Comparison of ENCODE assay signal across 8 mouse cellular contexts in the genomic region with DNA sequence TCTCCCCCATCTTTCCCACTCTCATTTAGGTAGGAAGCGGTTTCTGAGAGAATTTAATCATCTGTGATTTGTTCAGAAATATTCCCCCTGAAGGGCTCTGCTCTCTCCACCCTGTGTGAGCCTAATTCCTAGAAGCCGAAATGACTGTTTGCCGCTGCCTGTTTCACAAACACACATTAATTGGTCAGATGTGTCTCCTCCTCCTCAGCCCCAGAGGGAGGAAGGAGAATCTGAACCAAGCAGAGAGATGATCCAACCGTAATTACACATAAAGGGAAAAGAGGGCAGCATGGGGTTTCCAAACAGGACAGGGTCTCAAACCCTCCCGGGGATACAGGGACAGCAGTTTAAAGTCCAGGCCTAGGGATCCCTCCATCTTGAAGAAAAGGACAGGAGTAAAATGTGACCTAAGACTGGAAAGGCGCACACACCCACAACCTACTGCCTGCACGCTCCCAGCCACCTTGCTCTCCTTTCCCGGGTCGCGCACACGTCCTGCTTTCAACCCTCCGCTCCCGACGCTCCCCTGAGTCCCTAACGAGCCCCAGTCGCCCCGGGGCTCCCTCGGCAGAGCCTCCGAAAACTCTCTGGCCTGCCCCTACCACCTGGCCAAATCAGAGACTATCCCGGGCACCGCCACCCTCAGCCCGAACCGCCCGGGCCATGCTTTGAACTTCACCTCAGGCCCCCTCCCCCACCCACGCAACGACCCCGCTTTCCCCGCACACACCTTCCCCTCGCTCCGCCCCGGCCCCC. TPM values are rescaled to one million over a fixed set of nuclear protein-coding genes. Genes with fewer than 3 reads are reported as not detected.
DNase-seq lines count a peak whose midpoint lies in the region; ATAC-seq and TF ChIP-seq lines count a peak whose summit lies in the region.

No protein-coding gene starts in this region.

- H3K4me2 ChIP-seq in CH12.LX (ENCODE audit: insufficient read depth, low read depth, poor library complexity, severe bottlenecking), result peak overlapping the region; percentile 90
- H3K4me2 ChIP-seq in embryonic facial prominence, embryonic 13.5 days, result peak overlapping the region; percentile 77
- peak overlapping the region; percentile 63 for H3K4me2 ChIP-seq in heart, embryonic 11.5 days
- peak overlapping the region; percentile 61 for H3K4me2 ChIP-seq in kidney, embryonic 14.5 days (replicated peaks; ENCODE audit: low read depth, low read length)
- H3K4me2 ChIP-seq in liver, embryonic 14.5 days (ENCODE audit: low read depth), result peak overlapping the region; percentile 90
- peak overlapping the region; percentile 66 for H3K4me2 ChIP-seq in stomach, postnatal 0 days (replicated peaks; ENCODE audit: low read depth)

- peak; percentile 40; the same call in 1 of the 2 replicates for ATAC-seq in embryonic facial prominence, embryonic 13.5 days (ENCODE audit: insufficient number of reproducible peaks, insufficient read depth, low FRiP score, low TSS enrichment, low read depth)
- peak; percentile 26; the same call in 1 of the 2 replicates for ATAC-seq in heart, embryonic 11.5 days (replicated peaks; ENCODE audit: insufficient number of reproducible peaks, low FRiP score, low TSS enrichment)
- ATAC-seq in kidney, embryonic 14.5 days (ENCODE audit: low FRiP score, low TSS enrichment), result peak; percentile 63
- peak; percentile 38 for ATAC-seq in liver, embryonic 14.5 days (ENCODE audit: insufficient read depth)
- ATAC-seq in stomach, postnatal 0 days (ENCODE audit: low FRiP score, low TSS enrichment), result peak; percentile 34

- no peaks in the 10 kb centered on the region for H3K9me3 ChIP-seq in CH12.LX (replicated peaks; ENCODE audit: low read length)
- no peaks in the 10 kb centered on the region for H3K9me3 ChIP-seq in embryonic facial prominence, embryonic 13.5 days
- no peaks in the 10 kb centered on the region for H3K9me3 ChIP-seq in heart, embryonic 11.5 days (replicated peaks; ENCODE audit: control insufficient read depth, low read length)
- no peaks in the 10 kb centered on the region for H3K9me3 ChIP-seq in kidney, embryonic 14.5 days (ENCODE audit: control insufficient read depth, low read length)
- no peaks in the 10 kb centered on the region for H3K9me3 ChIP-seq in liver, embryonic 14.5 days (ENCODE audit: control insufficient read depth, low read length)
- no peaks in the 10 kb centered on the region for H3K9me3 ChIP-seq in stomach, postnatal 0 days (ENCODE audit: control insufficient read depth, low read length)

- in situ Hi-C loops in CH12.LX (cut with MboI; ENCODE audit: low pct_ligation_motif_present, low pct_unique_long_range_greater_than_20kb, low sequenced_read_pairs), result loop anchor here (5.0 kb wide), 1 partner anchor 154 kb away; no protein-coding TSS in a partner anchor

- no peak for TF ChIP-seq POLR2A in CH12.LX (IDR thresholded peaks at IDR 0.05; ENCODE audit: low read depth, low read length)

- TF ChIP-seq RAD21 in CH12.LX (IDR thresholded peaks at IDR 0.05; ENCODE audit: low read depth, low read length), result no peak

- peaks cover 18% of the 10 kb centered on the region for H3K79me2 ChIP-seq in CH12.LX (replicated peaks; ENCODE audit: control insufficient read depth, extremely low read depth, insufficient read depth, poor library complexity, severe bottlenecking)

- H3K27me3 ChIP-seq in CH12.LX (replicated peaks), result no peaks in the 10 kb centered on the region
- no peaks in the 10 kb centered on the region for H3K27me3 ChIP-seq in embryonic facial prominence, embryonic 13.5 days
- no peaks in the 10 kb centered on the region for H3K27me3 ChIP-seq in heart, embryonic 11.5 days (ENCODE audit: control insufficient read depth, insufficient read depth, low read length)
- no peaks in the 10 kb centered on the region for H3K27me3 ChIP-seq in kidney, embryonic 14.5 days (ENCODE audit: control insufficient read depth, insufficient read depth, low read length)
- H3K27me3 ChIP-seq in liver, embryonic 14.5 days (ENCODE audit: control insufficient read depth, insufficient read depth, low read length), result no peaks in the 10 kb centered on the region
- no peaks in the 10 kb centered on the region for H3K27me3 ChIP-seq in stomach, postnatal 0 days (ENCODE audit: control insufficient read depth, insufficient read depth, low read length)

- peaks cover 9 to 62% of the 10 kb centered on the region in 2 experiments for H3K4me1 ChIP-seq in CH12.LX (ENCODE audit: control insufficient read depth in 1 of 2, insufficient read depth in 2 of 2)
- peaks cover 35% of the 10 kb centered on the region for H3K4me1 ChIP-seq in embryonic facial prominence, embryonic 13.5 days
- peaks cover 38% of the 10 kb centered on the region for H3K4me1 ChIP-seq in heart, embryonic 11.5 days (ENCODE audit: control insufficient read depth, insufficient read depth, low read length)
- H3K4me1 ChIP-seq in kidney, embryonic 14.5 days (ENCODE audit: control insufficient read depth, insufficient read depth, low read length), result peaks cover 12% of the 10 kb centered on the region
- H3K4me1 ChIP-seq in liver, embryonic 14.5 days (replicated peaks; ENCODE audit: control insufficient read depth in 2 of 2, insufficient read depth in 2 of 2, low read length in 1 of 2), result peaks cover 43% of the 10 kb centered on the region in 2 experiments
- H3K4me1 ChIP-seq in stomach, postnatal 0 days (replicated peaks; ENCODE audit: control insufficient read depth, insufficient read depth), result peaks cover 8% of the 10 kb centered on the region; the same call in 1 of the 2 replicates

- no peak for TF ChIP-seq CTCF in CH12.LX (conservative IDR thresholded peaks at IDR 0.05 in 1 of 2, IDR thresholded peaks at IDR 0.05 in 1 of 2; ENCODE audit: low read depth in 2 of 2, low read length in 2 of 2)
- no peak for TF ChIP-seq CTCF in liver, embryonic 14.5 days (IDR thresholded peaks at IDR 0.05; ENCODE audit: low read depth)
- TF ChIP-seq CTCF in stomach, postnatal 0 days (IDR thresholded peaks at IDR 0.05; ENCODE audit: low read depth), result peak; percentile 42

- dilution Hi-C loops in CH12.LX (cut with MboI; ENCODE audit: extremely low pct_ligation_motif_present, extremely low pct_unique_long_range_greater_than_20kb, low sequenced_read_pairs), result no loop called here

- H3K4me3 ChIP-seq in CH12.LX (replicated peaks in 1 of 3; ENCODE audit: low read depth in 2 of 3, low read length in 2 of 3, poor library complexity in 1 of 3), result peak overlapping the region; percentile 65 to 84 (median 84)
- peak overlapping the region; percentile 86 for H3K4me3 ChIP-seq in embryonic facial prominence, embryonic 13.5 days
- peak overlapping the region; percentile 94 for H3K4me3 ChIP-seq in heart, embryonic 11.5 days (ENCODE audit: low read depth, low read length)
- peak overlapping the region; percentile 94 for H3K4me3 ChIP-seq in kidney, embryonic 14.5 days (ENCODE audit: low read length)
- H3K4me3 ChIP-seq in liver, embryonic 14.5 days (ENCODE audit: insufficient read depth in 1 of 2, low read depth in 2 of 2, low read length in 2 of 2), result peak overlapping the region; percentile 68 to 72
- peak overlapping the region; percentile 84 for H3K4me3 ChIP-seq in stomach, postnatal 0 days (ENCODE audit: low read depth, low read length)

- under 1% methylated on average over 31 of the region's 31 CpGs for whole genome bisulfite sequencing in embryonic facial prominence, embryonic 13.5 days
- under 1% methylated on average over 28 of the region's 31 CpGs for WGBS in heart, embryonic 11.5 days (ENCODE audit: insufficient replicate concordance)
- 2% methylated on average over 25 of the region's 31 CpGs for WGBS in kidney, embryonic 14.5 days
- 1% methylated on average over 31 of the region's 31 CpGs for WGBS in liver, embryonic 14.5 days (ENCODE audit: insufficient replicate concordance)
- WGBS in stomach, postnatal 0 days, result 0% methylated on average over 28 of the region's 31 CpGs

- H3K9ac ChIP-seq in CH12.LX (ENCODE audit: insufficient read depth, low read depth), result peak overlapping the region; percentile 89
- H3K9ac ChIP-seq in embryonic facial prominence, embryonic 13.5 days, result peak overlapping the region; percentile 95
- peak overlapping the region; percentile 98 for H3K9ac ChIP-seq in heart, embryonic 11.5 days (ENCODE audit: low read depth, low read length)
- peak overlapping the region; percentile 96 for H3K9ac ChIP-seq in kidney, embryonic 14.5 days (ENCODE audit: low read depth, low read length)
- peak overlapping the region; percentile 81 for H3K9ac ChIP-seq in liver, embryonic 14.5 days (replicated peaks)
- H3K9ac ChIP-seq in stomach, postnatal 0 days (ENCODE audit: low read length), result peak overlapping the region; percentile 96

- no peak for TF ChIP-seq EP300 in CH12.LX (IDR thresholded peaks at IDR 0.05; ENCODE audit: low read length)
- TF ChIP-seq EP300 in liver, embryonic 14.5 days (IDR thresholded peaks at IDR 0.05; ENCODE audit: low read depth), result no peak
- no peak for TF ChIP-seq EP300 in stomach, postnatal 0 days (optimal IDR thresholded peaks at IDR 0.05)

- peak; percentile 60 for DNase-seq in CH12.LX (ENCODE audit: extremely low read depth)
- DNase-seq in adrenal gland, postnatal 4 days (ENCODE audit: low spot score in 2 of 2), result peak; percentile 21 to 28
- peak in 2 of 3 experiments; percentile 53 to 57 for DNase-seq in liver, embryonic 14.5 days (ENCODE audit: low read depth in 3 of 3, low spot score in 3 of 3)
- DNase-seq in neural tube, embryonic 10.5 days (ENCODE audit: extremely low spot score, low spot score), result peak; percentile 64
- DNase-seq in stomach, postnatal 0 days (ENCODE audit: low spot score), result no peak

- peak overlapping the region; percentile 34 for H3K27ac ChIP-seq in CH12.LX (ENCODE audit: insufficient read depth, low read depth)
- H3K27ac ChIP-seq in embryonic facial prominence, embryonic 13.5 days, result peak overlapping the region; percentile 99
- peak overlapping the region; percentile 100 for H3K27ac ChIP-seq in heart, embryonic 11.5 days (ENCODE audit: low read depth, low read length)
- H3K27ac ChIP-seq in kidney, embryonic 14.5 days (ENCODE audit: low read depth, low read length), result peak overlapping the region; percentile 99
- H3K27ac ChIP-seq in liver, embryonic 14.5 days, result peak overlapping the region; percentile 84
- H3K27ac ChIP-seq in stomach, postnatal 0 days (replicated peaks), result peak overlapping the region; percentile 99

- no peaks in the 10 kb centered on the region for H3K36me3 ChIP-seq in CH12.LX (replicated peaks in 1 of 2; ENCODE audit: control insufficient read depth in 1 of 2, insufficient read depth in 1 of 2, low read length in 1 of 2)
- H3K36me3 ChIP-seq in embryonic facial prominence, embryonic 13.5 days, result no peaks in the 10 kb centered on the region
- no peaks in the 10 kb centered on the region for H3K36me3 ChIP-seq in heart, embryonic 11.5 days (ENCODE audit: control insufficient read depth, insufficient read depth, low read length)
- H3K36me3 ChIP-seq in kidney, embryonic 14.5 days (ENCODE audit: control insufficient read depth, insufficient read depth, low read length), result no peaks in the 10 kb centered on the region
- no peaks in the 10 kb centered on the region for H3K36me3 ChIP-seq in liver, embryonic 14.5 days (replicated peaks; ENCODE audit: control insufficient read depth, insufficient read depth, low read depth)
- H3K36me3 ChIP-seq in stomach, postnatal 0 days (ENCODE audit: control insufficient read depth, insufficient read depth, low read length), result no peaks in the 10 kb centered on the region

RNA-seq across cellular contexts. Expression of gene Zfp609, which starts 0.6 kb away (rescaled TPM):
- total RNA-seq in CH12.LX (2012; rRNA removed) (3.2 and 3.5 TPM in 2 replicates), CH12.LX (2014; rRNA removed) (1.2 and 1.5 TPM in 2 replicates)
- 14.6 and 15.4 TPM in 2 replicates for polyA plus RNA-seq in CH12.LX (2012; ENCODE audit: insufficient read length, low read depth)
- total RNA-seq in adrenal gland, postnatal 4 days (2021), result 10 to 100 TPM; 46.5 to 52.7 TPM
- polyA plus RNA-seq in embryonic facial prominence, embryonic 13.5 days (2015; fragmentation: Nextera tagmentation; extraction: Ambion mirVana), result 7.2 and 8.4 TPM in 2 replicates
- 5.1 and 8.1 TPM in 2 replicates for polyA plus RNA-seq in heart, embryonic 11.5 days (2014; fragmentation: Nextera tagmentation; extraction: Ambion mirVana)
- 9.1 and 10.0 TPM in 2 replicates for polyA plus RNA-seq in kidney, embryonic 14.5 days (2014; fragmentation: Nextera tagmentation; extraction: Ambion mirVana)
- 2.4 and 2.7 TPM in 2 replicates for polyA plus RNA-seq in liver, embryonic 14.5 days (2012; rRNA removed)
- 1.1 and 1.2 TPM in 2 replicates for polyA plus RNA-seq in liver, embryonic 14.5 days (2014; fragmentation: Nextera tagmentation; extraction: Ambion mirVana)
- polyA plus RNA-seq in stomach, postnatal 0 days (2015; fragmentation: Nextera tagmentation; extraction: Ambion mirVana), result 2.4 and 2.7 TPM in 2 replicates

Comparison
In these comparisons a context has a peak if more than half of its experiments do, and no peak if none do; other contexts are left out.
1. H3K27ac ChIP-seq: peak in every context shown above with its lines; median percentile 100 in heart, embryonic 11.5 days; 99 in embryonic facial prominence, embryonic 13.5 days; 99 in kidney, embryonic 14.5 days; 99 in stomach, postnatal 0 days; 84 in liver, embryonic 14.5 days; 34 in CH12.LX.